In genomic region chr2:92375099-92375623, GRCm38 (mm10) we compare ENCODE assay signal across 8 mouse cellular contexts. TPM values are rescaled to one million over a fixed set of nuclear protein-coding genes. Genes with fewer than 3 reads are reported as not detected.
A peak's percentile ranks its signal among the peaks of the same experiment; 100 is the strongest.
DNase-seq lines count a peak whose midpoint lies in the region; ATAC-seq lines count a peak whose summit lies in the region.

No protein-coding gene starts in this region.

- H3K27me3 ChIP-seq in heart, embryonic 14.5 days (ENCODE audit: control insufficient read depth, insufficient read depth, low read length), result peaks cover 27% of the 10 kb centered on the region
- H3K27me3 ChIP-seq in liver, embryonic 13.5 days, result peaks cover 34% of the 10 kb centered on the region
- H3K27me3 ChIP-seq in stomach, embryonic 16.5 days (ENCODE audit: control insufficient read depth, insufficient read depth, low read length), result peaks cover 2% of the 10 kb centered on the region; the same call in 1 of the 2 replicates

- H3K9me3 ChIP-seq in heart, embryonic 14.5 days (ENCODE audit: control insufficient read depth, low read length), result no peaks in the 10 kb centered on the region
- H3K9me3 ChIP-seq in liver, embryonic 13.5 days (replicated peaks), result no peaks in the 10 kb centered on the region
- no peaks in the 10 kb centered on the region for H3K9me3 ChIP-seq in stomach, embryonic 16.5 days (replicated peaks; ENCODE audit: control insufficient read depth, low read length)

- peak; percentile 87 for ATAC-seq in CD4-positive, CD25-positive, alpha-beta regulatory T cell, adult 4 months
- ATAC-seq in heart, embryonic 14.5 days (ENCODE audit: insufficient number of reproducible peaks, insufficient read depth, low FRiP score, low read depth), result peak; percentile 92
- peak; percentile 95 for ATAC-seq in liver, embryonic 13.5 days (ENCODE audit: low read depth)
- ATAC-seq in stomach, embryonic 16.5 days (ENCODE audit: insufficient read depth, low FRiP score), result peak; percentile 93

- H3K9ac ChIP-seq in heart, embryonic 14.5 days (ENCODE audit: low read length), result peak overlapping the region; percentile 80
- H3K9ac ChIP-seq in liver, embryonic 13.5 days, result peak overlapping the region; percentile 88
- peak overlapping the region; percentile 82 for H3K9ac ChIP-seq in stomach, embryonic 16.5 days (ENCODE audit: low read length)

- peaks cover 14 to 17% of the 10 kb centered on the region in 2 experiments for H3K4me1 ChIP-seq in heart, embryonic 14.5 days (ENCODE audit: control insufficient read depth in 2 of 2, insufficient read depth in 2 of 2, low read length in 2 of 2)
- H3K4me1 ChIP-seq in liver, embryonic 13.5 days (replicated peaks), result peaks cover 41% of the 10 kb centered on the region
- H3K4me1 ChIP-seq in stomach, embryonic 16.5 days (ENCODE audit: control insufficient read depth, insufficient read depth, low read length), result peaks cover 45% of the 10 kb centered on the region

- peaks cover 25% of the 10 kb centered on the region for H3K36me3 ChIP-seq in heart, embryonic 14.5 days (ENCODE audit: control insufficient read depth, insufficient read depth, low read length)
- H3K36me3 ChIP-seq in liver, embryonic 13.5 days, result peaks cover 32% of the 10 kb centered on the region
- H3K36me3 ChIP-seq in stomach, embryonic 16.5 days (ENCODE audit: control insufficient read depth, insufficient read depth, low read length), result no peaks in the 10 kb centered on the region

- under 1% methylated on average over 27 of the region's 29 CpGs for WGBS in heart, embryonic 14.5 days
- under 1% methylated on average over 29 of the region's 29 CpGs for WGBS in liver, embryonic 13.5 days (ENCODE audit: insufficient replicate concordance)
- under 1% methylated on average over 29 of the region's 29 CpGs for WGBS in stomach, embryonic 16.5 days

- H3K27ac ChIP-seq in heart, embryonic 14.5 days (replicated peaks in 1 of 2; ENCODE audit: control insufficient read depth in 1 of 2, insufficient read depth in 1 of 2, low read depth in 2 of 2, low read length in 2 of 2), result peak overlapping the region; percentile 65 to 73
- H3K27ac ChIP-seq in liver, embryonic 13.5 days, result peak overlapping the region; percentile 79
- peak overlapping the region; percentile 86 for H3K27ac ChIP-seq in stomach, embryonic 16.5 days (ENCODE audit: low read length)

- DNase-seq in c-Kit-negative CD71-positive TER-119-positive erythroid progenitor cells, embryonic 14.5 days (ENCODE audit: low read depth, low spot score), result peak; percentile 78
- DNase-seq in fibroblast of lung, adult 2 months (ENCODE audit: low read depth), result peak; percentile 97
- DNase-seq in kidney, postnatal 14 days, result peak; percentile 97
- DNase-seq in liver, embryonic 13.5 days, result peak; percentile 94
- DNase-seq in neural tube, embryonic 10.5 days (ENCODE audit: extremely low spot score, low spot score), result peak; percentile 93

- H3K4me2 ChIP-seq in heart, embryonic 14.5 days (ENCODE audit: low read length), result peak overlapping the region; percentile 98
- peak overlapping the region; percentile 95 for H3K4me2 ChIP-seq in liver, embryonic 13.5 days
- peak overlapping the region; percentile 89 for H3K4me2 ChIP-seq in stomach, embryonic 16.5 days (ENCODE audit: low read depth, low read length)

- H3K4me3 ChIP-seq in heart, embryonic 14.5 days (ENCODE audit: control insufficient read depth in 1 of 2, insufficient read depth in 1 of 2, low read depth in 1 of 2, low read length in 2 of 2), result peak overlapping the region; percentile 62 to 67
- H3K4me3 ChIP-seq in liver, embryonic 13.5 days (replicated peaks), result peak overlapping the region; percentile 87
- H3K4me3 ChIP-seq in stomach, embryonic 16.5 days (replicated peaks; ENCODE audit: low read length), result peak overlapping the region; percentile 81

RNA-seq across cellular contexts. Expression of gene Large2, which starts 0.5 kb away (rescaled TPM):
- not detected for polyA plus RNA-seq in CD4-positive, CD25-positive, alpha-beta regulatory T cell, adult 4 months (2017; shearing (Covaris generic))
- 0.73 and 1.2 TPM in 2 replicates for polyA plus RNA-seq in heart, embryonic 14.5 days (2014; fragmentation: Nextera tagmentation; extraction: Ambion mirVana)
- polyA plus RNA-seq in liver, embryonic 13.5 days (2015; fragmentation: Nextera tagmentation; extraction: Ambion mirVana), result 1.6 and 2.2 TPM in 2 replicates
- 12.6 and 15.5 TPM in 2 replicates for polyA plus RNA-seq in stomach, embryonic 16.5 days (2015; fragmentation: Nextera tagmentation; extraction: Ambion mirVana)

RNA-seq across cellular contexts. Expression of gene Pex16, which starts 0.7 kb away (rescaled TPM):
- polyA plus RNA-seq in CD4-positive, CD25-positive, alpha-beta regulatory T cell, adult 4 months (2017; shearing (Covaris generic)), result 10 to 100 TPM; 44.5 to 77.0 TPM
- polyA plus RNA-seq in heart, embryonic 14.5 days (2014; fragmentation: Nextera tagmentation; extraction: Ambion mirVana), result 15.3 and 19.7 TPM in 2 replicates
- 19.7 and 21.7 TPM in 2 replicates for polyA plus RNA-seq in liver, embryonic 13.5 days (2015; fragmentation: Nextera tagmentation; extraction: Ambion mirVana)
- polyA plus RNA-seq in stomach, embryonic 16.5 days (2015; fragmentation: Nextera tagmentation; extraction: Ambion mirVana), result 27.8 and 31.9 TPM in 2 replicates

RNA-seq across cellular contexts. Expression of gene 1700029I15Rik, which starts 7.2 kb away (rescaled TPM):
- 1 to 10 TPM; 4.5 to 8.1 TPM for polyA plus RNA-seq in CD4-positive, CD25-positive, alpha-beta regulatory T cell, adult 4 months (2017; shearing (Covaris generic))
- 0.44 and 1.5 TPM in 2 replicates for polyA plus RNA-seq in heart, embryonic 14.5 days (2014; fragmentation: Nextera tagmentation; extraction: Ambion mirVana)
- polyA plus RNA-seq in liver, embryonic 13.5 days (2015; fragmentation: Nextera tagmentation; extraction: Ambion mirVana), result 1.1 and 1.2 TPM in 2 replicates
- polyA plus RNA-seq in stomach, embryonic 16.5 days (2015; fragmentation: Nextera tagmentation; extraction: Ambion mirVana), result 3.5 and 5.4 TPM in 2 replicates

RNA-seq across cellular contexts. Expression of gene Mapk8ip1, which starts 25.9 kb away (rescaled TPM):
- polyA plus RNA-seq in CD4-positive, CD25-positive, alpha-beta regulatory T cell, adult 4 months (2017; shearing (Covaris generic)), result under 1 TPM; 0.35 to 0.68 TPM
- polyA plus RNA-seq in heart, embryonic 14.5 days (2014; fragmentation: Nextera tagmentation; extraction: Ambion mirVana), result 1.9 and 2.9 TPM in 2 replicates
- polyA plus RNA-seq in liver, embryonic 13.5 days (2015; fragmentation: Nextera tagmentation; extraction: Ambion mirVana), result 1.7 and 1.9 TPM in 2 replicates
- polyA plus RNA-seq in stomach, embryonic 16.5 days (2015; fragmentation: Nextera tagmentation; extraction: Ambion mirVana), result 12.5 and 14.9 TPM in 2 replicates

RNA-seq across cellular contexts. Expression of gene Cry2, which starts 58.7 kb away (rescaled TPM):
- polyA plus RNA-seq in CD4-positive, CD25-positive, alpha-beta regulatory T cell, adult 4 months (2017; shearing (Covaris generic)), result 10 to 100 TPM; 10.6 to 13.4 TPM
- 15.6 and 17.8 TPM in 2 replicates for polyA plus RNA-seq in heart, embryonic 14.5 days (2014; fragmentation: Nextera tagmentation; extraction: Ambion mirVana)
- polyA plus RNA-seq in liver, embryonic 13.5 days (2015; fragmentation: Nextera tagmentation; extraction: Ambion mirVana), result 9.1 and 10.7 TPM in 2 replicates
- 23.4 and 26.5 TPM in 2 replicates for polyA plus RNA-seq in stomach, embryonic 16.5 days (2015; fragmentation: Nextera tagmentation; extraction: Ambion mirVana)

Comparison
In these comparisons a context has a peak if more than half of its experiments do, and no peak if none do; other contexts are left out.
1. Peak in every context shown above with its lines: DNase-seq, ATAC-seq, H3K4me3 ChIP-seq and H3K27ac ChIP-seq.